Mouse (Mus musculus) liver, postnatal 0 days (tissue): ENCODE data around the gene Magi2.

Source experiments
- CTCF ChIP-seq: sonication (generic); IDR thresholded peaks from 2 replicates; pipeline ENCODE4 v1.5.1; 2016; ENCODE audit warnings: antibody characterized with exemption, low read depth
- EP300 ChIP-seq: IDR thresholded peaks from 2 replicates; pipeline ENCODE4 v1.6.1; 2016; ENCODE audit warnings: antibody characterized with exemption, low read depth, mild to moderate bottlenecking

DNA sequence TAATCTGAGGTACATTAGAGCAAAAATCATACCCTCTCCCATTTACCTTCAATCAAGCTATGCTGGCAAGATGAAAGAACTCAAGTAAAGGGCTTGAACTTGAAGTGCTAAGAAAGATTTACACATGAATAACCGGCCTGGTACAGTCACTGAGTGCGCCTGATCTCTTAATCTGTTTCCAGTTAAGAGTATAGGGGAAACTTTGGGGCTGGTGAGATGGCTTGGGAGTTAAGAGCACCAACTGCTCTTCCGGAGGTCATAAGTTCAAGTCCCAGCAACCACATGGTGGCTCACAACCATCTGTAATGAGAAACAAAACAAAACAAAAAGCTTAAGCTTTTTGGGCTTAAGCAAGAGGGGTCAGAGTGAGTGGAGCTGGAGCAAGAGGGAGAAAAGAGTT is 1451.7 kb downstream of the Magi2 start:
- TF ChIP-seq CTCF: no peak
- TF ChIP-seq EP300: no peak
